ENCODE assay signal across 8 mouse cellular contexts in genomic region chr5:77581106-77581638, GRCm38 (mm10).
DNase-seq lines count a peak whose midpoint lies in the region; ATAC-seq lines count a peak whose summit lies in the region.

No protein-coding gene starts in this region.

- no peak overlapping the region for H3K9ac ChIP-seq in heart, embryonic 11.5 days (ENCODE audit: low read depth, low read length)
- no peak overlapping the region for H3K9ac ChIP-seq in neural tube, embryonic 12.5 days

- peak; percentile 2 for DNase-seq in kidney, adult 9 months
- DNase-seq in kidney, adult 18-20 months, result no peak
- DNase-seq in cerebellum, adult 9-11 months, result peak; percentile 5
- peak; percentile 19 to 35 for DNase-seq in layer of hippocampus, postnatal 10 days (ENCODE audit: low spot score in 2 of 2)
- no peak for DNase-seq in B cell, adult 2 months
- DNase-seq in urinary bladder, postnatal 4 days (ENCODE audit: low spot score in 2 of 2), result no peak

- H3K9me3 ChIP-seq in heart, embryonic 11.5 days (replicated peaks; ENCODE audit: control insufficient read depth, low read length), result no peaks in the 10 kb centered on the region
- H3K9me3 ChIP-seq in neural tube, embryonic 12.5 days, result no peaks in the 10 kb centered on the region

- H3K4me2 ChIP-seq in heart, embryonic 11.5 days, result no peak overlapping the region
- H3K4me2 ChIP-seq in neural tube, embryonic 12.5 days (replicated peaks), result peak overlapping the region; percentile 41; the same call in 1 of the 2 replicates

- WGBS in heart, embryonic 11.5 days (ENCODE audit: insufficient replicate concordance), result 51% methylated on average over 6 of the region's 6 CpGs
- WGBS in neural tube, embryonic 12.5 days, result 42% methylated on average over 6 of the region's 6 CpGs

- 0 out of 2 replicates have a peak, but pooled peaks have one; percentile 39 for ATAC-seq in heart, embryonic 11.5 days (replicated peaks; ENCODE audit: insufficient number of reproducible peaks, low FRiP score, low TSS enrichment)
- peak; percentile 54 for ATAC-seq in neural tube, embryonic 12.5 days (ENCODE audit: low FRiP score, low read depth)

- peaks cover 13% of the 10 kb centered on the region; the same call in 1 of the 2 replicates for H3K4me1 ChIP-seq in heart, embryonic 11.5 days (ENCODE audit: control insufficient read depth, insufficient read depth, low read length)
- H3K4me1 ChIP-seq in neural tube, embryonic 12.5 days, result peaks cover 22% of the 10 kb centered on the region

- peak overlapping the region; percentile 65; the same call in 1 of the 2 replicates for H3K27ac ChIP-seq in heart, embryonic 11.5 days (ENCODE audit: low read depth, low read length)
- no peak overlapping the region for H3K27ac ChIP-seq in neural tube, embryonic 12.5 days

- no peaks in the 10 kb centered on the region for H3K36me3 ChIP-seq in heart, embryonic 11.5 days (ENCODE audit: control insufficient read depth, insufficient read depth, low read length)
- no peaks in the 10 kb centered on the region for H3K36me3 ChIP-seq in neural tube, embryonic 12.5 days

- H3K4me3 ChIP-seq in heart, embryonic 11.5 days (ENCODE audit: low read depth, low read length), result no peak overlapping the region
- H3K4me3 ChIP-seq in neural tube, embryonic 12.5 days, result no peak overlapping the region

- H3K27me3 ChIP-seq in heart, embryonic 11.5 days (ENCODE audit: control insufficient read depth, insufficient read depth, low read length), result no peaks in the 10 kb centered on the region
- H3K27me3 ChIP-seq in neural tube, embryonic 12.5 days (replicated peaks), result no peaks in the 10 kb centered on the region

Comparison
In these comparisons a context has a peak if more than half of its experiments do, and no peak if none do; other contexts are left out.
1. DNase-seq: peak in kidney, adult 9 months (single experiment), cerebellum, adult 9-11 months (single experiment) and layer of hippocampus, postnatal 10 days (2 of 2); none in kidney, adult 18-20 months (single experiment), B cell, adult 2 months (0 of 2) and urinary bladder, postnatal 4 days (0 of 2).